Mouse (Mus musculus) right cerebral cortex, postnatal 25 days (tissue): ENCODE measurements around the gene Spag17.
A peak's percentile ranks its signal among the peaks of the same experiment; 100 is the strongest.

Source experiments
- DNase-seq: peaks from one replicate; pipeline ENCODE4 v3.0.0; 2022

Spag17 gene

DNA sequence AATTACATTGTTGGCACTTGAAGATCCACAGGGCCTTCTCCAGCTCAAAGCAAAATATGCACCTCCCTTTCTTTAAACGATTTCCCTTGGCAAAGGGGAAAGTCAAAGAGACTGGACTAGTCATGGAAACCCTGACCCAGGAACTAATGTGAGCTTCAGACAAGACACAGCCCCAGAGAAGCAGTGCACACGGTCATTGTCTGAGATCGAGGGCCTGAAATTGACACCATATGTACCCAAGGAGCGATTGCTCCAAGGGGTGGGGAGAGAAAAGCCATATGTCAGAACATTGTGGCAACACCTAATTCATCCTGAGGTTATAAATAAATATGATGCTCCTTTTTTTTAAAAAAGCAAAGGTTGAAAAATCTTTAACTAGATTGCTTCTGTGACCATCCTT, 80.7 kb downstream of the Spag17 start:
- no peak for DNase-seq

DNA sequence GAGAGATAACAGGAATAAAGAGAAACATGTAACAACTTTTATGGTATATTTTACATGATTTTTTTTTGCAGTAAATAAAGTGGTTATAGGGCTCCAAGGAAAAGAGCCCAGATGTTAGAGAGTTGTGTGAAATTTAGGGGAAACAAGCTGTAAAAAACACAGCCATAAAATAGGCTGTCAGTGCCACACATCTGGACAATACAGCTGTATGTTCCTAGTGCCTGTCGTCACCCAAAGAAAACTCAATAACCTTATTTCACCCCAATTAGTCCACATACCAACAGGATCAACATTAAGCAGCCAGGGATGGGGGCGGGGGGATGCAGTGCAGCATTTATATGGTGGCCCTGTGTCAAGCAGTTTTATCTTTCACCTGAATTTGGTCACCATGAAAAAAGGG, 81.1 kb downstream of the Spag17 start:
- DNase-seq, result no peak

DNA sequence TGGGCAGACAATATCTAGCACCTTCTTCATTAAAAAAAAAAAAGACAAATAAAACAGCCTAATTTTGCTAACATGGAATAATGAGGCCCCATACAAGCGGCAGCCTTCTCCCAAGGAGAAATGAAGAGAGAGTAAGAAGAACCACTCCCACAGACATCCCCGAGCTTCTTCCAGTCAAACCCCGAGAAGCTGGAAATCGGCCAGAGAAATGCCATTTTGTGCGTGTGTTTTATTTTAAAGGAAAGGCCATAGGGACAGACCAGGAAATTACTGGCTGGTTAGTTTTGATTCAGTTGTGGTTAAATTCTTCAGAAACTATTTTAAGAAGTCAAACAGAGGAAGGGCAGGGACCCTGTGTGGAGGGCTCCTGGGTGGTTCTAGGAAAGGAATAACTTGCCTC, 85.6 kb downstream of the Spag17 start:
- no peak for DNase-seq

DNA sequence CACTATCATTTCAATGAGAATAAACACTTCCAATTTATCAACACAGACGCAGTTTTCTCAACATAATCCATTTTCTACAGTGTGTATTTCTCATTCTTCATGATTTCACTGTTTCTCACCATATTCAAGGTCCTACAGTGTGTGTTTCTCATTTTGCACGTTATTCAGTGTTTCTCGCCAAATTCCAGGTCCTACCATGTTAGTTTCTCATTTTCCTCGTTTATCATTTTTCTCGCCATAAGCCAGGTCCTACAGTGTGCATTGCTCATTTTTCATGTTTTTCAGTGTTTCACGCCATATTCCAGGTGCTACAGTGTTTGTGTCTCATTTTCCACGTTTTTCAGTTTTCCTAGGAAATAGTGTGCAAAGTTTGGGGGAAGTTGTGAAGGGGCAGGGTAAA, 95.8 kb downstream of the Spag17 start:
- DNase-seq, result no peak

DNA sequence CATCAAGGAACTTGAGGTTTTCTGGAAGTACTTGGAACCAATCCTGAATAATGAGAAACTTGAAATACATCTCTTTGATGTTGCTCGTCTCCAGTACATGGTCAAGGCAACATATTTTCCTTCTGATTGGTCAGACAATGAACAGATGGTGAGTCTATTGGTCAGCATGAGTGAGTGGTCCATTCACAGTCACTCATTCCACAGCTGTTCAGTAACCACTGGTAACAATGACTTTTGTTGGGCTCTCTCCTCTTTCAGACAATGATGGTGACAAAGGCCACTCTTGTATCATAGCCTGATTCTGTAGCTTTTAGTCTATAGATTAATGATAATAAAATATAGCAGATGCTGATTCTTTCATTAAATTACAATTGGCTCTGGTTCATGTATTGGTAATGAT, 119.5 kb downstream of the Spag17 start:
- no peak for DNase-seq

DNA sequence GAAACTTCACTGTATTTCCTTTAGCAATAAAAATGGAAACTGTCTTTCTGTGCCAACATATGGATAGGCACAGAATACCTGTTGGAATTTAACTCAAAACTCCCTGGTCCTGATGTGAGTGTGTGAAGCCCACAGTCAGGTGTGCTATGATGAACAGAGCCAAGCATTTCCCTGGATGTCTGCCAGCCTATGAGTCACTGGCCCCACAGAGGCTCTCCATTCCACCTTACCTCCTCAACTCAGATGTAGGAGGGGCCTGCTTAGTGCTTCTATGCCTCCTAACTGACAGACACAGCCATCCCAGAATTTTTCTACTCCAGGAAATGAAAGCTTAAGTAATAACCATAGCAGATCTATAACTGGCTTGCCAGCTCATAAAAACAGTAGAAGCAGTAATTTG, 124.6 kb downstream of the Spag17 start:
- DNase-seq, result no peak

DNA sequence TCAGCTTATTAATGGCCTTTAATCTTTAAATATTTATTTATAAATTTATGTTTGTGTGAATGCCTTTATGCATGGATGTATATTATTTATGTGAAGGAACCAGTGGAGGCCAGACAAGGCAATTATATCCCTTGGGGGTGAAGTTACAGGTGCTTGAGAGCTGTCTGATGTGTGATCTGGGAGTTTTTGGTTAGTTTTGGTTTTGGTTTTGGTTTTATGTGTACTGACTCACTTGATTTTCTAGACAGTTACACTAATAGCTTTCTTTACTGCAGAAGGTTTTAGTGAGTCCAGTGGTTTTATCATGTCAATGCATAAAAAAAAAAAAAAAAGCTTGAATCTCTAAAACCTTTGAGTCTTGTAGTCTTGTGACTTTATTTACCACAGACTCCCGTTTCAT, 128.9 kb downstream of the Spag17 start:
- no peak for DNase-seq

DNA sequence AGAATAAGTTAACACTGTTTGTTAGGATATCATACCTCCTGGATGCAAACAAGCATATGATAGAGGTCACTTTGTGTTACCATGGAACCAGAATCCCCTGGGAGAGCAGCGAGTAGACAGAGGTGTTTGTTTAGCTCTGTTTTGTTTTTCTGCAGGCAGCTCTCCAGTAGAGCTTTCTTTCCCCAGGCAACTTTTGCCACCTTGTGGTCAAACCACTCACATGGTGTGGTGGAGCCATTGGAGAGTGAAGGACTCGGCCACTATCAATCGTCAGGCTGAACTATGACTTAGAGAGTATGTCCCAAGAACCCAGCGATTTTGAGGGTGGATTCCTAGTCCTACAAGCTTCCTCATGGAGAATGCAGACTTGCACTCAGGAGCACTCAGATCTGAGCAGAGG, 146.1 kb downstream of the Spag17 start:
- no peak for DNase-seq

DNA sequence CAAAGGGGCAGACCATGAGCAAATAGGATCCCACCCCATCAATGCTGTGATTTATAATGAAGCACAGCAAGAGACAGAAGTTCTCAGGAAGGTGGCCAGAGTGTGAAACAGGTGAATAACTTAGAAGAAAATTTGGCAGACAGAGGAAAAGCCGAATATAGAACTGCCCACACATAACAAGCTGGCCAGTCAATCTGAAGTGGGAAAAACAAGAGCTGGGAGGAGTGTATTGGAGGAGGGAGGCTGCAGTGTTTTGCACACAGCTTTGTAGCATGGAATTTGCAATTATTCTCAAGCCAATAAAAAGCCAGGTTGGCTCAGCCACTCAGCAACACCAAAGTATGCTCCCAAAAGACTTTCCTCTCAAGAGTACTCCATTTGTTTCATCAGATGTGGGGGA, 147.8 kb downstream of the Spag17 start:
- no peak for DNase-seq

DNA sequence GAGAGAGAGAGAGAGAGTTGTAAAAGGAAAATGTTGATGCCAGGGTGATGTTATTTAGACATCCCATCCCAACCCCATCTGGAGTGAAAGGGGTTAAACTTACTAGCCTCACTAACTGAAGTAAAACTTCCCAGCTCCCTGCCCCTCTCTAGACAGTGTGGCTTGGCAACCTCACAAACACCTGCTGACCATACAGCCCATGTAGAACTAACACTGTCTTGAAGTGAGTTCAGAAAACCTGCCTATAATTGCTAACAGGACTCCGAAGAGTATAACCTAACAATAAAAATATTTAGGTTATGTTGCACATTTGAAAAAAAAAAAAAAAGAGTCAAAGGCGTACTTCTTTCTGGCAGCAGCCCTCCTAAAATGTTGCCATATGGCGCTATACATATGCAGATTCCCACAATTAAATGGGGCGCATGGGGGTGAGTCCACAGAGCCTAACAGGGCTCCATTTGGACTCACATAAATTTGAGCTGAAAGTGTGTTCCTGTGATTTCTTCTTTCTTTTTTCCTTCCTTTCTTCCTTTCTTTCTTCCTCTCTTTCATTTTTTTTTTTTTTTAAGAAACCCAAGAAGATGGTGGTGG, 149.3 kb downstream of the Spag17 start:
- DNase-seq, result no peak

DNA sequence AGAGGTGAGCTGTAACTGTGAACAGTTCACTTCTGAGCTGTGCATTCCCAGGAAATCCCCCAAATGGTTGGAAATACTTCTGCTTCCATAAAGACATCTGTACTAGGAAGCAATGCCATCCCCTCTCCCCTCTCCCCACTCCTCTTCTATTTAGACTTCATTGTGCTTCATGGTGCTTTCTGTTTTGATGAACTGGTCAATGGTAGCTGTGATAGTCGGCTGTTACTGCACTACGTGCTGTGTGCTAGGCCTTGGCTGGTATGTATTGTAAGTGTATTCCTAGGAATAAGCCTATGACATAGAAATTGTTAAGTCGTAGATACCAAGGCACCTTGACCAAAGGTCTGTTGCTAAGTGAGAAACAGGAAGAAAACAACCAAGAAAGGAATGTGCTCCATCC, 149.9 kb downstream of the Spag17 start:
- DNase-seq, result no peak

DNA sequence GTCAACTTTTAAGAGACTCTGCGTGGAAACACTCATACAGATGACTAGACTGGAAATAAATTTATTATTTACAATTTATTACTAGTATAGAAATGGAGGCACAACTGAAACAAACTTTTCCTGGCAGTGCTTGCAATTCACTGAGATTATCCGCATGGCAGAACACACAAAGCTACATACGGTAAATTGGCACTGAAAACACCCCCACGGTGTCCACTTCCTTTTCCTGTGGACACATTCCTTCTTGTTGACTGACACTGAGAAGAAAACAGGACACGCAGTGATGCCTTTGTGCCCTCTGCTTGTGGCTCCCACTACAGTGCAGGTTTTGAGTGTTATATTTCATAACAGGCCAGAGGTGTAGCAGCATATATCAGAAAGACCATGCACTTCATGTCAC, 151.6 kb downstream of the Spag17 start:
- no peak for DNase-seq

DNA sequence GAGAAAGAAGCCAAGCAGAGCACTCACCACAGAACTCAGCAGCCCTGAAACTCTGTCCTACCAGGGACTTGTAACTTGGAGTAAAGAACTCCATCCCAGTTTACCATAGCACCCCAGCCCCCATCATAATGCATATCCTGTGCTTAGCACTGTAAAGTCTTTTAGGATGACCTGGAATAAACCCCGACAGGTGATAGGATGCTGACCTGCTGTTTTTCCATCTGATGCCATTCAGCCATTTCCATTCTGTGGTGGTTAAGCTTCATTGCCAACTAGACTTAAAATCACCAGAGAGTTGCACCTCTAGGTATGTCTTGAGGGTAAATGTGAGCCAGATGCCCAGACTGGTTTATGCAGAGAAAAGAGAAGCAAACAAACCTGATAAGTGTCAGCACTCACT, 189.2 kb downstream of the Spag17 start:
- no peak for DNase-seq

DNA sequence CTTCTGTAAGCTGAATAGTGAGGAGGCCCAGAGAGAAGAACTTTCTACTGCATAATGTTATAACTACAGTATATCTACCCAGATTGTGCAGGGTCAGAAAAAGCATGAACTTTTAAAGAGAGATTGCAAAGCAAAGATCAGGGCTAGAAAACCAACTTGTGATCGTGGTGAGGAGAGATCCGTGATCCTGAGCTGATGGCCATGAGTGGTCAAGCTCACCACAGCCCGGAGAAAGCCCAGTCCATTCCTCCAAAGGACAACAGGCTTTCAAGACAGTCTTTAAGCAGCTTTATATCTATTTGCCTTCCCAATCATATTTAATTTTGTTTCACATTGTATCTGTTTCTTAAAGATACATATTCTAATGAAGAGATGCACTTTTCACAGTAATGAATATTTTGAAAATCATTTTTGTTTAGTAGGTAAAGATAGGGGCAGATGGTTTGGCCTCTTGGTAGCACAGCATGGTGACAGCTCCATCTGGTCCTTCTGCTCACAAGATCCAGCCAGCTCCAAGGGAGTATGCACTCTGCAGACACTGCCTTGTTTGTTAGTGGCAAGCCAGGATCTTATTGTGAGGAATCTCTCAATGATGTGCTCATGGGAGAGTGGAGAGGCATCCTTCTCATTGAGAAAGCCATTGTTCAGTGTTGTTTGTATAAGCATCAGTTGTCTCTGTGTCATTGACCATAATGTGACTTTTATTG, 217.3 kb downstream of the Spag17 start:
- no peak for DNase-seq

DNA sequence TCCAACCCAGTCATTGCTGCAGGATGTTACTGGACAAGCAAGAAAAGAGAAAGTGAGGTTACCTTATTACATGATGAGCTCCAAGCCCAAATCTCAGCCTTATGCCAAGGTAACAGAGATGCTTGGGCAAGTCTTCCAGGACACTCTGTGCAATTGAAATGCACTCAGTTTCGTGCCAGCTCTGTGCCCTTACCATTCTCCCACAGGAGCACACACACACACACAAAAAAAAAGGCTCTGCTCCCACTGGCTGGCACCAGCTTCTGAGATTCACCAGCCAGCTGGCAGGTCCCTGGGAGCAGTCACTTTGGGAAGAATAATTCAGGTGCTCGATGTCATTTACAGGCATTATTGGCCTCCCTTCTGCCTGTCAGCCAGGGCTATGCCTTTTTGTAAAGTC, 221.5 kb downstream of the Spag17 start:
- DNase-seq, result no peak

DNA sequence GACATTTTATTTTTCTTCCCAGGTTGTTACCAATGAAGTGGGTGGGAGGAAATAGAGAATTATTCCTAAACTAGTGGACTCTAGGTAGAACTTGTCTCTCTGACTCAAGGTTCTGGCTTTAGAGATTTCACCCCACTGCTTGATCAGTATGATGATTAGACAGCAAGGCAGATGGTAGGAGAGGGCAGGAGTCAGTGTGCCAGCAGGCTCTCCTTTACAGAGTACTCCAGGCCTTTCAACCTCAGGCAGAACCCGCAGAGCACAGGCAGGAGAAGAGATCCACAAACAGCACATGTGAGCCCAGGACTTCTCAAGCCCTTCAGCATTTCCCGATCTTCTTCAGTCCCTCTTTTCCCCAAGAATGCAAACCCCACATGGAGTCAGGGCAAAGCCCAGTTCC, 233.5 kb downstream of the Spag17 start:
- DNase-seq, result no peak

DNA sequence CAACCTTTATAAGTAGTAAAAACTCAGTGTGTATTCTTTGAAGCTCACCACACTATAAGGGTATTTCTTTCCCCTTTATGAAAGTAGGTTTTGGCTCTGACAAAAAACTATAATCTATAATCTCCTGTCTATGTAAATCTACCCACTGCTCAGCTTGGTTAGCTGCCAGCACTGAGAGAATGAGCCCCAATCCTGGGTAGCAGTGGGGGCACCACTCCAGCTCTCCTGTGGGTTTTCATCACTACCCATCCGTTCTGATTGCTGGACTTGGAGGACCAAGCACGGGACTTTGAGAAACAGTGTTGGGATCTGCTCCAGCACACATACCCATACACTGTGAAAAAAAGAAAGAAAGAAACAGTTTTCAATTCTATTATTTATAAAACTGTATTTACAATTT, 236.8 kb downstream of the Spag17 start:
- DNase-seq, result no peak

DNA sequence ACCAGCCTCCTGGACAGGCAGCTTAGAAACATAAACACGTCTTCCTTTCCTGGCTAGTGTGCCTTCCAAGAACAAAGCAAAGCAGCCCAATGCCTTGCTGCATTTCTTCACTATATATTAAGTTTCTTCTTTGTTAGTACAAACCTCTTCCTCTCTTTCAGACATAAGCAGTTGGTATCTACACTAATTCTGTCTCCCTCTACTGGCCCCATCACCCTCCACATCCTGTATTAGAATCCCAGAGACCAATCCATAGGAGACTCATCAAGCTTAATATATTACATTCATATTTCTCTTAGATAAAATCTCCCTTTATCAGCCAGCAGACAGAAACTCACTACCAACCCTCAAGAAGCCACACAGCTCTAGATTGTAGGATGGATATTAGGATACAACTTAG, 237.2 kb downstream of the Spag17 start:
- DNase-seq, result no peak

DNA sequence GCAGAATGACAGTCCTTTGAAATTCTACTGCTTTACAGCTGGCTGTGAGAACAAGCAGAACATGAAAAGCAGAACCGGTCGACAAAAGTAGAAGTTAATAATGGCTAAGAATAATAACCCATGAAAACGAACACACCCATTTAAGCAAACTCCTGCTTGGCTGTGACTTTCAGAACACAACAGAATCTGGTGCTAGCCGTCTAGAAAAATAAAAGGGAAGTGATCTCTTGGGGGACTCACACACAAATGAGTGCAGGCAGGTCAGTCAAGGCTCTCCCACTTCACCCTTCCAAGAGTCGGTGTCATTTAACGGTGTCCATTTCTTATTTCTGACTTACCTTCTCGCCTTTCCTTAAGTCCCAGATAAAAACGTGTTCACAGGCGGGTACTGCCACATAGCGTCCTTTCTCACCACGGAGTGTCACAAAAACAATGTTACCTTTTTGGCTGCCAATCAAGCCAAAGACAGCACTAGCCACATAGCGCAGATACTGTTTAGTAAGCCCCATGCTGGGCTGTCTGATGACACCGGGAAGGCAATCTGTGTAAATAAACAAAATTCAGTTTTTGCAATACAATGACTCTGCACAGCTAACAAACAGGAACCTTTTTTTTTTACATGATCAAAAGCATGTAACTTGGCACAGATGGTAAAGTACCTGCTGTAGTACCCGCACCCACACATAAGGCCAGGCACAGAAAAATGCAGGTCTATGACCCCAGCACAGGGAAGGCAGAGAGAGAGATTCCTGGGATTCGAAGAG, 275.7 kb downstream of the Spag17 start:
- DNase-seq, result no peak

DNA sequence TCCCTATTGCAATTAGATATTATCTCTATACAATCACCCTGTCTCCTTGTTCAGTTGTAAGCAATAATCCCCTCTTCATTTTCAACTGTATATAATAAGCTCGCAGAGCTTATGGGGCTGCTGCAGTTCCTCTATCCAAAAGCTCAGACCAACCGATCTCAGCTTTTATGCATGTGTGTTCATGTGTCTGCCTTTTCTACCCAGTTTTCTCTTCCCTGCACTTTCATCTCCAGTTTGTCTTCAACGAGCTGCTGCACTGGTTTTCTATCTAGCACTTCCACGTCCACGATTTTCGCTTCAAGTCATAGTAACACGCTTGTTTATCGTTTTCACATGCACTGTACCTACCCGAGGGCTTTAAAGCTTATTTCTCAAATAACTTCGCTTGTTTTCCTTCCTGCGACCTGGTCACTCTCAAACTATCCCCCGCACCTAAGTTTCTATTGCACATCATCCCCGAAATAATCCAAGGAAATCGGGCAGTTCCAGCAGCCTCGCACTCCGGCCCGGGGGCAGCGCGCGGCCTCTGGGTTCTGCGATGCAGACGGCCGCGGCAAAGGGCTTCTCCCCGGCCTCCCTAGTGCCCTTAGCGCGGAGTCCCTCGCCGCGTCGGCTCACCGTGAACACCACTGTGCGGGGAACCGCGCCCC, 276.6 kb downstream of the Spag17 start:
- DNase-seq, result no peak

DNA sequence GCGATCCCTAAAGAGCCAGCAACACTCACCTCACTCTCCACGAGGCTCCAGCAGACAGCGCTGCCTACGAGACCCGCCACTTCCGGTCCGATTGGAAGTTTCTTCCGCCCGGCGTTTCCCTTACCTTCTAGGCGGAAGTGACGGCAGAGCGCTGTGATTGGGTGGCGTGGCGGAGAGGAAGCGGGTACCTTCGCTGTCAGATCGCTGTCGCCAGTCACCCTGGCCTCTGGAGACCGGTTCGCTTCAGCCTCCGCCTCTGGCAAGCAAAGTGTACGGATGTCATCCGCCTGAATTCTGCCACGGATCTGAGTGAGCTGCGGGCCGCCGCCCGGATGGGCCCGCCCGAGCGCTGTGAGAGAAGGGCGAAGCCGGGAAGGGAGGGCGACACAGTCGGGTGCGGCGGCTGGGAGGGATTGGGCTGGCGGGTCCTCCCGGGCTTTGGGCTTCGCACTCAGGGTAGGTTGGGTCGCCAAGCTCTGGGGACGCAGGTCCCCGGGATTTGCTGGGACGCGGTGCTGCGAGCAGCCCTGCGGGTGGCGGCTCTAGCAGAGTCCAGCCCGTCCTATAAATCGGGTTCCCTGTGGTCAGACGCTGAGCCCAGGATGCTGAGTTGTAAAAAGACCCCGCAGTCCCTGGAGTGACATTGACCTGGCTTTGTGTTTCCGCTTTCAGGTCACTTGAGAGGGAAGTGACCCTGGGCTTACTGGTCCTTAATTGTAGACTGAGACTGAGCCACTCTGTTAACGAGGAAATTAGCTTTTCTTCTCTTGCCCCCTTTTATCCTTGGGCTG, 277.3 kb downstream of the Spag17 start, which contains the start of the genes Gdap2 and Wdr3:
Gene Gdap2 (plus strand): TSS at position 67 of the 791 bp plus-strand sequence.
Gene Wdr3 (minus strand): TSS at position 93 of the 791 bp plus-strand sequence.
- peak; percentile 94 for DNase-seq

DNA sequence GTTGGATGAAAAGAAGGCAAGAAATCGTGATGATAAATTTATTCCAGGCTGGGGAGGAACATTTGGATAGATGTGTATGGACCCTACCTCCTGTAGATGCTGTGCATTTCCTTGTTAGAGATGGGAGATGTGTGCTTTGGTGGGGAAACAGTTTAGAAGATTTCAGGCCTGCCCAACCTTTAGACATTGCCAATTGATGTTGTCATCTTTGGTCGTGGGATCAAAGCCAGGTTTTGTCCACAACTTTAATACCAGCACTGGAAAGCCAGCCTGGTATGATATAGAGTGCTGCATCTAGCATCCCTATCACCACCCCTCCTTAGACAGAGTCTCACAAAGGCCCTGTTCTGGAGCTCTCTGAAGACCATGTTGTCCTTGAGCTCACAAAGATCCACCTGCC, 278.4 kb downstream of the Spag17 start:
- no peak for DNase-seq

DNA sequence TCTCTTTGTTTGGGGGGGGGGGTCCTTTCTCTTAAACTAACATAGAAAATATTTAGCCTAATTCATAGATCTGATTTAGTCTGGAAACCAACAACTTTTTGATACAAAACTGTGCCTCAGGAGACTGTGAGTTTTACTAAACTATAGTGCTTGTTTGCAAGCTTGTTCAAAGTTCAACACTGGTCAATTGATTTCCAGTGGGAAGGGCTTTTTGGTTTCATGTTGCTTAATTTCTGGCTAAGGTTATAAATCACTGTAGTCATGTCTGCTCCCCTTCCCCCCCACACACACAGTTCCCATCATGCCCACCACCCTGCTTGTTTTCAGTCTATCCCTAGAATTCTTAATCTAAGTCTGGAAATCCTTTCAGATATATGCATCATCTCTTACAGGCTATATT, 279.8 kb downstream of the Spag17 start:
- DNase-seq, result no peak
